Mouse (Mus musculus): ENCODE data around the gene Exoc3l.

Gene Exoc3l

GRCm38 (mm10) chr8:105313622-105314402 lies 17.9 kb upstream of the Exoc3l start:
- no peak for DNase-seq

GRCm38 (mm10) chr8:105312891-105313481 lies 17.1 kb upstream of the Exoc3l start:
- DNase-seq, result no peak

DNA sequence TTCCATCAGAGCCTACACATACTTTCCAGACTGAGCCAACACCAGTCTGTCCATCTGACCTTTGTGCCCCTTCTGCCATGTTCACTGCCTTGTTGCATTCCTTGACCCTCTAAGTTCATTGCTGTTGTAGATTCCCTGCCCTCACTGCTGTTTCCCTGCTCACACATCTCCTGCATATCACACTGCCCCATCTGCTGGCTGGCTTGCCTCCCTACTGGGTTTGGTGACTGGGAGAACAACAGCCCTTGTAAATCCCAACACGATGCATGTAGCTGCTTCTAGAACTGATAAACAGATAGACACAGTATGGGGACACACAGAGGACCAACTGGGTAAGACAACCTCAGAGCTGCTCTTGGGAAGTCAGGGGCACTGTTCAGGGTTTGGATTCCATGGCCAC lies 15.8 kb upstream of the Exoc3l start:
- DNase-seq, result no peak

GRCm38 (mm10) chr8:105310118-105310517 lies 14.2 kb upstream of the Exoc3l start:
- DNase-seq, result no peak

DNA sequence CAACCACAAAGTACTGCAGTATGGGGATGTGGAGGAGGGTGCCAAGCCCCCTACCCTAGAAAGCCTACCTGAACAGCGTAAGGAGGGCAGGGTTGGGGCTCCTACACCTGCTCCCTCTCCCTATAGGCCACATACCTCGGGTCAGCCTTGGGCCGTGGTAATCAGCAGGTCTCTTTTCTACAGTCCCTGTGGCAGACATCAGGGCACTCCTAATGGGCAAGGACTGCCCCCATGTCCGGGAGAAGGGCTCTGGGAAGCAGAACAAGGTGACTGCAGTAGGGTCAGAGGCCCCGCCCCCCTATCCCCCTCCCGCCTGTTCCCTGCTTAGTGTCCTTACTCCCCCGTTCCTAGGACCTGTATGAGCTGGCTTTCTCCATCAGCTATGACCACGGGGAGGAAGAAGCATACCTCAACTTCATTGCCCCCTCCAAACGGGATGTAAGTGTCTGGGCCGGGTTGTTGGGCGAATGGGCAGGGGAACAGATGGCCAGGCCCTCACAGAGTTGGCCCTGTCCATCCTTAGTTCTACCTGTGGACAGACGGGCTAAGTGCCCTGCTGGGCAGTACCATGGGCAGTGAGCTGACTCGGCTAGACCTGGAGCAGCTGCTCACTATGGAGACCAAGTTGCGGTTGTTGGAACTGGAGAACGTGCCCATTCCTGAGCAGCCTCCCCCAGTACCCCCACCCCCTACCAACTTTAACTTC lies 13.4 kb upstream of the Exoc3l start:
- DNase-seq, result no peak

DNA sequence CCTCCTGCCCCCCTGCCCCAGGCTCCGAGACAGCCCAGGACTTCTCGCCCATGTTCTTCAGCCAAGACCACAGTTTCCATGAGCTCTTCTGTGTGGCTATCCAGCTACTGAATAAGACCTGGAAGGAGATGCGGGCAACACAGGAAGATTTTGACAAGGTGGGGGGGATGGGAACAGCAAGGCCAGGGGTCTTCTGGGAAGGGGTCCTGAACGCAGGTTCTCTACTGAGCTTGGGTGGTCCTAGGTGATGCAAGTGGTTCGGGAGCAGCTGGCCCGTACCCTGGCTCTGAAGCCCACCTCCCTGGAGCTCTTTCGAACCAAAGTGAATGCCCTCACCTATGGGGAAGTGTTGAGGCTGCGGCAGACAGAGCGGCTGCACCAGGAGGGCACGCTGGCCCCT lies 12.5 kb upstream of the Exoc3l start:
- no peak for DNase-seq

GRCm38 (mm10) chr8:105307670-105308069 lies 11.8 kb upstream of the Exoc3l start:
- DNase-seq, result no peak

GRCm38 (mm10) chr8:105306146-105306691 lies 10.3 kb upstream of the Exoc3l start:
- no peak for DNase-seq

GRCm38 (mm10) chr8:105305211-105306145 lies 9.6 kb upstream of the Exoc3l start, which contains the start of gene Elmo3:
Elmo3 (plus strand) TSS chr8:105305601.
- DNase-seq, result peak; percentile 13 to 17

DNA sequence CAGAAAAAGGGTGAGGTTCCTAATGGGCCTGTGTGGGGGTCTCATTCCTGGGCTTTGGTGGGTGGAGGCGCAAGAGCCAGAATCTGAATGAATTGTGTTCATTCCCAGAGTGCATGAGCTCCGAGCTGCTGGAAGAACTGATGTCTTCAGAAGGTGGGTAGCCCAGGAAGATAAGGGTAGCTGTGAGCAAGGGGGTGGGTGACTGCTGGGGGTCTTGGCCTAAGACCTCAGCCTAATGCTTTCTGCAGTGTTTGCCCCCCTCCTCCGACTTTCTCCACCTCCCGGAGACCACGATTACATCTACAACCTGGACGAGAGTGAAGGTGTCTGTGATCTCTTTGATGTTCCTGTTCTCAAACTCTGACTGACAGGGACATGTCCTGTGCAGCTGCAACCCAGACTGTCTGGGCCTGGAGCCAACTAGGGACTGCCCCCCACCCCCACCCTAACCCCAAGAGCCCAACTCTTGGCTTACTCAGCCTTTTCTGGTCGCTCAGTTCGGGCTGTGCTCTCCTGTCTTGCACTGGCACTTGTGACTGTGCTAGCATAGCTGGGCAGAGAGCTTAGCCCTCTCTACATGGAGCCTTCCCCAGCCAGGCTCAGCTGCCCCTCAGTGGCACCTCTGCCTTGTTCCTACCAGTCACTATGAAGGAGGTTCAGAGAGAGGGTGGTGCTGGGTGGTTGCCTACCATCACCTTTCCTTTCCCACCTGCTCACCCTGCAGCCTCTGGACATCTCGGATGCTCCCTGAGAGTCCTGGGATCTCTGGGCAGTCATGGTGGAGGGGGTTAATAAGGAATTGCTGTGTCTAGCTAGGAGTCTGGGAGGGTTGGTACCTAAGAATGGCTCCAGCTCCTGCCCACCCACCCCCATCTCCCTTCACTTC lies 8.7 kb upstream of the Exoc3l start:
- no peak for DNase-seq

DNA sequence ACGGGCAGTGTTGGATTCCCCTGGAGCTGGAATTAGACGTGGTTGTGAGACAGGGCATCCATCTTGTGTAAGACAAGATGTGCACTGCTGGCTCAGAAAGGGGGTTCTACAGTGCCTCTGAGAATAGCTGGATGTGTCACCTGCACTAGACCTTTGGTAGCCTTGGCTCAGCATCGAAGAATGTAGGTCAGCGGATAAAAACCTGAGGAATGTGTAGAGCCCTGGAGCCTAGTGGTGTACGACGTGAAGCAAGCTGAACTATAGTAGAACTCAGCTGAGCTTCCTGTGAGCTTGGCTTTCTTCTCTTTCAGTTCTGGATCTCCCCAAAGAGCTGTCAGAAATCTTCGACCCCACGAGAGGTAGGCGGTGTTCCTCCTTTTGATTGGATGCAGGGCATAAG lies 8.0 kb upstream of the Exoc3l start:
- no peak for DNase-seq

DNA sequence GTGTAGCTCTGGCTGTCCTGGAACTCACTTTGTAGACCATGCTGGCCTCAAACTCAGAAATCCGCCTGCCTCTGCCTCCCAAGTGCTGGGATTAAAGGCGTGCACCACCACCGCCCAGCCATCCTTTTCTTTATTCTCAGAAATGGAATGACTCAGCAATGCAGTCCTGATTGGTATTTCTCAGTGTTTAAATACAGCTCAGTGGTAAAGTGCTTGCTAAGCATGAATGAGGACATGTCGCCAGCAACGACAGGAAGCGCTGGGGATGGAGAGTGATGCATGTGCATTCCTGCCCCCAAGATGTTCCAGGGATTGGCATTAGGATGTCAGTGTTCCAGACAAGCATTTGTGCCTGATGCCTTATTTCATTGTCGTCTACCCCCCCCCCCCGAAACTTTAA lies 7.5 kb upstream of the Exoc3l start:
- DNase-seq, result no peak

GRCm38 (mm10) chr8:105299962-105300361 lies 4.1 kb upstream of the Exoc3l start:
- DNase-seq, result no peak

DNA sequence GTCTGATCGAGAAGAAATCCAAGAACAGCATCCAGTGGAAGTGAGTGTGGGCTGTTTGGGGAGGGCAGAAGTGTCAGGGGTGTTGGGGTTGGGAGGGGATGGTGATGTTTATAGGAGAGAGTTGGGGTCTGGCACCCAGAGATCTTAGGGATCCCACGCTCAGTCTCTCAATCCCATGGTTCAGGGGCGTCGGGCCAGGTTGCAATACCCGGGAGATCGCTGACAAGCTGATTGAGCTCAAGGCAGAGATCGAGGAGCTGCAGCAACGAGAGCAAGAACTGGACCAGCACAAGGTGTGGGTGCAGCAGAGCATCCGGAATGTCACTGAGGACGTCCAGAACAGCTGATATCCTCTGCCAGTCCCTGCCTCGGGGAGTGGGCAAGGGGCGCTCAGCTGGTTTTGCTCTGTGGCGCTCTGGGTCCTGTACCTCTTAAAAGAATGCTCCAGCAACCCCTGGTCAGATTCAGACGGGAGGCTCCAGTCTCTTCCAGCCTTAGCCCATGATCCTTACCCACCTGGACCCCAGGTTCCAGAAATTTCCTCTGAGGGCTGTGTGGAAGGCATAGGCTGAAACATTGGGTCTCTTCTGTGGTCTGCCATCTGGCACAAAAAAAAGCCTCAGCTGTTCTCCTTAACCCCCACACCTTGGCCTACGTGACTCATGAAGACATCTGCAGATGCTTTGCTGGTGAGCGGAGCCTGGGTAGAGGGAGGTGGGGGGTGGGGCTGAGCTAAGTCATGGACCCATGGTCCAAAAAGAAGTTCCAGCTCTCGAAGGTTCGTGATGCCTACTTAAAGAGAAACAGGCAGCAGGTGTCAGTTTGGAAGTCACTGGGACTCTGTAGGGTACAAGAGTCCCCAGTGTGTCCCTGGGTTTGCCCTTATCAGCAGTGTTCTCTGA lies 2.7 kb upstream of the Exoc3l start:
- DNase-seq, result no peak

GRCm38 (mm10) chr8:105297511-105298192 lies 1.8 kb upstream of the Exoc3l start, which contains the start of gene E2f4:
E2f4 (plus strand) TSS chr8:105297663.
- peak; percentile 91 to 92 for DNase-seq

GRCm38 (mm10) chr8:105295256-105295655 lies 645 bp downstream of the Exoc3l start:
- no peak for DNase-seq

GRCm38 (mm10) chr8:105294776-105295175 lies 1.1 kb downstream of the Exoc3l start:
- no peak for DNase-seq

GRCm38 (mm10) chr8:105293405-105293804 lies 2.5 kb downstream of the Exoc3l start:
- no peak for DNase-seq

- no peak for DNase-seq
Measured at GRCm38 (mm10) chr8:105292471-105292870, 3.4 kb downstream of the Exoc3l start.

DNA sequence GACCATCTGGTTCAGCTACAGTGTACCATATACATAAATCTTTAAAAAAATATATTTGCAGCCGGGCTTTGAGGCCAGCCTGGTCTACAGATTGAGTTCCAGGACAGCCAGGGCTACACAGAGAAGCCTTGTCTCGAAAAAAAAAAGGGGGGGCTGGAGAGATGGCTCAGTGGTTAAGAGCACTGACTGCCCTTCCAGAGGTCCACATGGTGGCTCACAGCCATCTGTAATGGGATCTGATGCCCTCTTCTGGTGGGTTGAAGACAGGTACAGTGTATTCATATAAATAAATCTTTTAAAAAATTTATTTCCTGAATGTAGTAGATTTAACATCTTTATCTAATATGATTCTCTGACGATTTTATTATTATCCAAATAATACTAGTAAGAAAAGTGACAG lies 4.1 kb downstream of the Exoc3l start:
- peak in 1 of 2 experiments; percentile 35 for DNase-seq
